Mouse (Mus musculus) forebrain, embryonic 12.5 days (tissue): ENCODE data around the gene Mpp5. TPM values are rescaled to one million over a fixed set of nuclear protein-coding genes. Genes with fewer than 3 reads are reported as not detected.

Source experiments
- ATAC-seq: fragments of 200-750 bp; cut with Nextera tagmentation; 2 replicates; pipeline ENCODE4 v1.8.0; 2017; ENCODE audit warnings: moderate TSS enrichment; ENCODE audit not compliant: low FRiP score
- H3K27ac ChIP-seq: fragments of 300-500 bp; sonication (generic); 2 replicates; pipeline ENCODE4 v1.5.1; 2016; ENCODE audit warnings: mild to moderate bottlenecking
- H3K27me3 ChIP-seq: fragments of 300-500 bp; sonication (generic); 2 replicates; pipeline ENCODE4 v1.6.1; 2016; ENCODE audit warnings: mild to moderate bottlenecking
- H3K36me3 ChIP-seq: fragments of 300-500 bp; sonication (generic); replicated peaks from 2 replicates; pipeline ENCODE4 v1.6.1; 2016; ENCODE audit warnings: mild to moderate bottlenecking
- H3K4me1 ChIP-seq: fragments of 300-500 bp; sonication (generic); 2 replicates; pipeline ENCODE4 v1.6.1; 2016
- H3K4me2 ChIP-seq: fragments of 300-500 bp; sonication (generic); 2 replicates; pipeline ENCODE4 v1.6.1; 2016; ENCODE audit warnings: mild to moderate bottlenecking, moderate library complexity
- H3K4me3 ChIP-seq: fragments of 300-500 bp; sonication (generic); replicated peaks from 2 replicates; pipeline ENCODE4 v1.5.1; 2016; ENCODE audit warnings: mild to moderate bottlenecking
- H3K9ac ChIP-seq: fragments of 300-500 bp; sonication (generic); 2 replicates; pipeline ENCODE4 v1.6.1; 2016; ENCODE audit warnings: mild to moderate bottlenecking
- H3K9me3 ChIP-seq: fragments of 300-500 bp; sonication (generic); 2 replicates; pipeline ENCODE4 v1.6.1; 2016
- WGBS: fragments of 180-500 bp; shearing (Covaris S2); methylation state at CpG from one replicate; pipeline ENCODE4 v1.1.7; 2016; 5-methylcytosine and 5-hydroxymethylcytosine counted together
- polyA plus RNA-seq: library from polyadenylated mRNA; unstranded; fragments of >200 nt; fragmentation: Nextera tagmentation; extraction: Ambion mirVana; gene quantifications from 2 replicates; pipeline ENCODE4 v1.2.1, GENCODE M21; 2016

Gene Mpp5
- polyA plus RNA-seq, 1 experiment from 2014 or later: 26.2 TPM

DNA sequence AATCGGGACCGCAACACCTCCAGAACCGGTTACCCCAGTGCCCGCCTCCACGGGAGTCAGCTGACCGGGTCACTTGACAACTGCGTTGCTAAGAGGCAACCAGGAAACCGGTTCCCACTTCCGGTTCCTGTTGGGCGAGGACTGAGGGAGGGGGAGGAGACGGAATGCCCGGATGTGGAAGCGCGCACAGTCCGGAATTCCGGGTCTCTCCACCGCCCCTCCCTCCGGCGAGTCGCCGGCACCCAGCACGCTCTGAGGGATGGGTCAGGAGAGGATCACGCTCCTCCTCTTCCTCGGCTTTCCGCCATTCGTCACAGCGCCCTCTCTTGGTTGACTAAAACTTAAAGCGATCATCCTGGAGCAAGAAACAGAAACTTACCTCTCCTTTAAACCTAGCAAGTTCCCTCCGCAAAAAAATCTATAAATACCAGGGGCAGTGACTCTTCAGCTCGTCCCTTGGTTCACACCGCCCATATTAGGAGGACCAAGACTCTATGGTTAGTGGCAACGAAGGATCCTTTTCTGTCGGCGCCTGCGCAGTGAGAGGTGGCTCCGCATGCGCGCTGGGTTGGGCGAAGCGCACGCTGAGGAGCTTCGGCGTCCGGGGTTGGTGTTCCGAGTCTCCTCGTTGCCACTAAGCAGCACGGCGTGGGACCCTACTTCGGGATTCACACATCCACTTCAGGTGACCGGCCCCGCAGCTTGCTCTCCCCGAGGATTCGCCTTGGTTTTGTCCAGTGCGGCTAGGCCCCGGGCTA lies 113.0 kb downstream of the Mpp5 start, which contains the start of the genes Atp6v1d and Eif2s1:
TSS of gene Atp6v1d (minus strand) at position 143 of the 758 bp plus-strand sequence.
TSS of gene Eif2s1 (plus strand) at position 324 of the 758 bp plus-strand sequence.
- under 1% methylated on average over 55 of the region's 55 CpGs for WGBS
- H3K9me3 ChIP-seq: no peaks in the 10 kb centered on the region
- H3K9ac ChIP-seq: peak within 1 kb of the TSS; percentile 87
- no peaks in the 10 kb centered on the region for H3K27me3 ChIP-seq
- H3K4me3 ChIP-seq: peak within 1 kb of the TSS; percentile 91
- ATAC-seq: peak; percentile 100
- 0 out of 2 replicates have a peak, but pooled peaks cover 6% of the 10 kb centered on the region for H3K36me3 ChIP-seq
- peak within 1 kb of the TSS; percentile 91 for H3K4me2 ChIP-seq
- peaks cover 25% of the 10 kb centered on the region for H3K4me1 ChIP-seq
- peak within 1 kb of the TSS; percentile 88 for H3K27ac ChIP-seq

DNA sequence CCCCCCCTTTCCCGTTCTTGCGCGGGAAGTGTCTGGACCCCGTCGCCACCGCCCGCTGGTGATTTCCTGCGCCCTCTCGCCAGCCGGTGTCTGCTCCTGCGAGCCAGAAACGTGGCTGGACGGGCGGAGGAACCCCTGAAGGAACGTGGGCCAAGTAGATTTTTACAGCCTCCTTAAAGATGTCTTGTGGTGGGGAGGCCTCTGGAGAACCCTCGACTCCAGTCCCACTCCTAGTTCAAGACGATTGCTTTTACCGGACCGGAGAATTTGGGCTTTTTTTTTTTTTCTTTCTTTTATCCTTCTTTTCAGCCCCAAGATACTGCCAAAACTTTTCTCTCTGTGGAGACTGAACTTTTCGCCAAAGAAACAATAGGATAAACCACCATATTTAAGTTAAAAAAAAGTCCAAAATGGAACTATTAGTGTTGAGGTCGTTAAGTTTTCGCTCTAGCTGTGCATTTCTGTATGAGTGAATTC lies 113.6 kb downstream of the Mpp5 start:
- Histone ChIP-seq H3K4me2 (peak overlapping the region; percentile 91), H3K9me3 (no peaks in the 10 kb centered on the region), H3K27ac (peak overlapping the region; percentile 88), H3K4me3 (peak overlapping the region; percentile 91), H3K9ac (peak overlapping the region; percentile 87), H3K36me3 (0 out of 2 replicates have a peak, but pooled peaks cover 8% of the 10 kb centered on the region), H3K4me1 (peaks cover 25% of the 10 kb centered on the region), H3K27me3 (no peaks in the 10 kb centered on the region)
- no peak for ATAC-seq
- WGBS: 0% methylated on average over 22 of the region's 22 CpGs

DNA sequence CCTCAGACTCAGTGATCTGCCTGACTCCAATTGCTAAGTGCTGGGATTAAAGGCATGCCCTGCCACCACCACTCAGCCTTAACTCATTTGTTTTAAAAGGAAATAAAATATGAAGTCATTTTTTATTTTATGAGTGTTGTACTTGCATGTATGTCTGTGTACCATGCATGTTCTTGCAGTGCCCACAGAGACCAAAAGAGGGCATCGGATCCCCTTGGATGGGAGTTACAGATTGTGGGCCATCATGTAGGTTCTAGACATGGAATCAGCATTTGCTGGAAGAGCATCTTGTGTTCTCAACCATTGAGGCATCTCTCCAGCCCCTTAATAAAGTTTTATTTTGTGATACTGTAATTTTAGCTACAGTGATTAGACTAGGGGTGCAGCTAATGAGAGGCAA lies 116.7 kb downstream of the Mpp5 start:
- peaks cover 14% of the 10 kb centered on the region for H3K4me1 ChIP-seq
- H3K27ac ChIP-seq: no peak overlapping the region
- no peak overlapping the region for H3K9ac ChIP-seq
- no peak overlapping the region for H3K4me3 ChIP-seq
- H3K36me3 ChIP-seq: peaks cover 30% of the 10 kb centered on the region
- ATAC-seq: no peak
- 100% methylated on average over 1 of the region's 1 CpGs for whole genome bisulfite sequencing
- H3K9me3 ChIP-seq: no peaks in the 10 kb centered on the region
- no peak overlapping the region for H3K4me2 ChIP-seq
- H3K27me3 ChIP-seq: no peaks in the 10 kb centered on the region

DNA sequence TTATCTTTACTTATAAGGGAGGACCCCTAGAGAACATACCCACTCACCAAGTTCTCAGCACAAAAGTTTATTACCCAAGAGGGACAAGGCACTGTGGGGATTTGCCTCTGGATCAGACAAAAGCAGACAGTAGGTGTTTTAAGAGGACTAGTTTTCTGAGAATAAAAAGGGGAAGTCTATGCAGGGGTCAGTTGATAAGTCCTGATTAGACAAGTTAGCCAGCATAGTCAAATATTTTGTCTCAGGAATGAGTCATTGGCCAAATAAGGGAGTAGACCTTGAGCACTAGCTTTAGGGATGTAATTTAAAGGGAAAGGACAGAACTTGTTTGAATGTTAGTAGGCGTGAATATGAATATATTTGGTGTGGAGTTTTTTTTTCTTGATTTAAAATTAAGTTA lies 119.4 kb downstream of the Mpp5 start:
- WGBS: 86% methylated on average over 1 of the region's 1 CpGs
- Histone ChIP-seq H3K36me3 (peaks cover 42% of the 10 kb centered on the region), H3K4me1 (peaks cover 3% of the 10 kb centered on the region), H3K9me3 (no peaks in the 10 kb centered on the region), H3K27me3 (no peaks in the 10 kb centered on the region), H3K9ac (no peak overlapping the region), H3K4me3 (no peak overlapping the region), H3K4me2 (no peak overlapping the region), H3K27ac (no peak overlapping the region)
- ATAC-seq: no peak

DNA sequence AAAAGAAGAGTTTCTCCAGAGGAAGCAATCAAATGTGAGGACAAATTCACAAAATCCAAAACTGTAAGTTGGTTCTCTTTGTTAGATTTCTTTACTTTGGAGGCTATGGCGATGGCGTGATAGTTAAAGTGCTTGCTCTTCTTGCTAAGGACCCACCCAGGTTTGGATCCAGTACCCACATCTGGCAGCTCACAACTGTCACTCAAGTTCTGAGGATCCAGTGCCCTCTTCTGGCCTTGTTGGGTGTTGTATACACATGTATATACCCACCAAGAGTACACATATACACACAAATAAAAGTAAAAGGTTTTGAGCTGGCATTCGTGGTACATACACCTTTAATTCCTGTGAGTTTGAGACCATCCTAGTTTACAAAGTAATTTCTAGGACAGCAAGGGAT lies 125.9 kb downstream of the Mpp5 start:
- no peaks in the 10 kb centered on the region for H3K9me3 ChIP-seq
- H3K27ac ChIP-seq: no peak overlapping the region
- H3K9ac ChIP-seq: no peak overlapping the region
- H3K36me3 ChIP-seq: peaks cover 55% of the 10 kb centered on the region
- no peaks in the 10 kb centered on the region for H3K4me1 ChIP-seq
- WGBS: 97% methylated on average over 3 of the region's 3 CpGs
- H3K27me3 ChIP-seq: no peaks in the 10 kb centered on the region
- no peak overlapping the region for H3K4me2 ChIP-seq
- H3K4me3 ChIP-seq: no peak overlapping the region
- no peak for ATAC-seq

DNA sequence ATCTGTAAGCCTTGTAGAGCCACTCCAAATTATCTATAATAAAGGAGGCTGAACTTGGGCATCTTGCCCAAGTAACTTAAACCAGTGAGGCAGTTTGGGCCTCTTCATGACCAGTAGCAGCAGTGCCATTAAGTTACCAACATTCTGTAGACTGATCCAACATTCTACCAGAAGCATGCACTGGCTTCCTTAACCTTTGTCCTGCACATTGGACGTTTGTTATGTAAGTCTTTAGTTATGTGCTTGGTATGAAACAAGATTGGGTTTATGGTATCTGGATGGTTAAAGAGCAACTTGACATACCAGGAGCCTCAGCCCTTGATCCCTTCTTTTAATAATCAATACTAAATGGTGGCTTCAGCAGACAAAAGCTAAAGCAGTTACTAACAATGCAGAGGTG lies 141.4 kb downstream of the Mpp5 start:
- no peaks in the 10 kb centered on the region for H3K27me3 ChIP-seq
- no peak overlapping the region for H3K27ac ChIP-seq
- H3K4me3 ChIP-seq: no peak overlapping the region
- H3K4me1 ChIP-seq: no peaks in the 10 kb centered on the region
- no peak overlapping the region for H3K4me2 ChIP-seq
- no peak overlapping the region for H3K9ac ChIP-seq
- 74% methylated on average over 1 of the region's 1 CpGs for WGBS
- ATAC-seq: no peak
- no peaks in the 10 kb centered on the region for H3K9me3 ChIP-seq
- H3K36me3 ChIP-seq: peaks cover 23% of the 10 kb centered on the region

Other genes starting within 250 kb of the Mpp5 start
- gene Fam71d, start 57.4 kb upstream of the Mpp5 start, polyA plus RNA-seq: 0.15 and 0.18 TPM in 2 replicates
- gene Atp6v1d, start 112.7 kb downstream of the Mpp5 start, polyA plus RNA-seq: 88.9 and 90.9 TPM in 2 replicates
- gene Eif2s1, start 112.9 kb downstream of the Mpp5 start, polyA plus RNA-seq: 184 and 188 TPM in 2 replicates
- 1.9 and 2.7 TPM in 2 replicates for gene Plek2, start 158.1 kb downstream of the Mpp5 start, polyA plus RNA-seq